Mouse (Mus musculus): ENCODE results near the gene Mob3b.
"Not testable (repeated sequence)": the region's sequence is repeated elsewhere in the genome, so short reads cannot be mapped to it uniquely, and the experiment has no call there.

The Mob3b gene

DNA sequence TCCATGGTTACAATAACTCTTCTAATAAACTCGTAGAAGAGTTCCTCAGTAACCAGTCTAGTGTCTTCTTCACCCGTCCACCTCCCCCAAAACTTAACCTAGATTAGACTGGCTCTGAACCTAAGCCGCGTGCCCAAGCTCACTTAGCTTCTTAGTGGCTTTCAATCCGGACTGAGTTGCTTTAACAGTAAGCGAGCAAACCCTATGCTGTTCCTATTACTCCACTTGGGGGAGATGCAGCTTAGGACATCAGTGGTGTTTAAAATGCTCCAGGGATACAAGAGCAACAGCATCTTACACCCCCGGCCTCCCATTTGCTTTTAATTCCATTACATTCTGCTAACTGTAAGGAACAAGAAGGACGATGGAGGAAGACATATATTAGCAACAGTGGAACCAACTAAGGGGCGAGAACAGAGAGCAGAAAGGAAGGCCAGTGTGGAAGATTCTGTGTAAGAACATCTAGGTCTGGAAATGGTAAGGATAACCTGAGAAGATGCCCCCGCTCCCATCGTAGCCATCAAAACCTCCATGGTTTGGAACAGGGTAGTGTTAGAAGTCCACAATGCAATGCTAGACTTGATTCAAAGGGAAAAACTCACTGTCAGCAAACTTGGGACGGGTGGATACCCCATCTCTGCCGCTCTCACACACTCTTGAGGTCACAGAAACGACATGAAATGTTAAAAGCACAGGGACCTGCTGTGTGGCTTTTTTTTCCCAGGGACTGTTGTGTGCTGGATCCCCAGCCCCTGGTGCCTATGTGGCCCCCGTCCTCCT is 196.3 kb downstream of the Mob3b start:
- DNase-seq = peak in 1 of 2 experiments; percentile 37

DNA sequence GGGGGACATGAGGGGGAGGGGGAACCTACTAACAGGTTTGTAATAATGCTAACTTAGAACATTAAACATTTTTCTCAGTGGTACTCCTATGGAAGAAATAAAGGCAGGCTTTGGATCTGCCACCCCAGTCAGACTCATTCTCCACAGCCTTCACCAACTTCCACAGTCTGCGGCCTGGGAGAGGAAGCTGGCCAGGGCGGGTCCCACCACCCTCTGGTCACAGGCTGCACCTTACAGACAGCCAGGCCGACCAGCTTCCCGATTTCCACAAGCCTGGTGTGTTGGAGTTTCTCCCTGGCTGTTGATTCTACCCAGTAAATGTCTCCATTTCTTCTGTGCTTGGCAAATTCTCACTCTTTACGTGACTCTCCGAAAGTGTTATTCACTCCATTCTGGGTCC is 197.8 kb downstream of the Mob3b start:
- DNase-seq = no peak

DNA sequence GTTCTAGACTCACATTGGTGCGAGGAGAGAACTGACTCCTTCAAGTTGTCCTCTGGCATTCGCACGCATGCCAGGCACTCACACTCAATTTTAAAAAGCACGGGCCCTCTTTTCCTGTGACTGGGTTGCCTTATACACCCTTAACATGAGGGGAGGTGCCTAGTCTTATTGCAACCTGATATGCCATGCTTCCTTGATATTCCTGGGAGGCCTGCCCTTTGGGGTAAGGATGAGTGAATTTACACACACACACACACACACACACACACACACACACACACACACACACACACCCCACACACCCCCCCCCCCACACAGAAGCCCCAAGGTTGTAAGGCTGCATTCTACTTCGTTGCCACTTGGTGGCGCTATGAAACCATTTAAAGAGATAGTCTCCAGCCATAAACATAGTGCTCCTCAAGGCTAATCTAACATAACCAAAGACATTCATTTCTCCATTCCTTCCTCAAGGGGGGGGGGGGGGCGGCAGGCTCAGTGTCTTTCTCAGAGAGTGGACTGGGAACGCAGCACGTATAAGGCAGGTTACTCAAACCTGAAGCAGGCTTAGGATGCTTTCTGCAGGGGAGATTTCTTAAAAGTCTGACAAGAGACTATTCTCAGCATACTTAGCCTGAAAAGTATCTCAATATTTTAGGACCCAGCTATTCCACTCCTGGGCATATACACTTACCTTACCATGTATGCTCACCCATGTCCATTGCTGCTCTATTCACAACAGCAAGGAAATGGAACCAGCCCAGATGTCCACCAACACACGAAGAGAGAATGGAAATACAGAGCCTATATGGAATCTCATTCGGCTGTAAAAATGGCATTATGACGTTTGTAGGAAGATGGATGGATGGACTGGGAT is 198.9 kb downstream of the Mob3b start:
- DNase-seq = peak; percentile 47 to 48

DNA sequence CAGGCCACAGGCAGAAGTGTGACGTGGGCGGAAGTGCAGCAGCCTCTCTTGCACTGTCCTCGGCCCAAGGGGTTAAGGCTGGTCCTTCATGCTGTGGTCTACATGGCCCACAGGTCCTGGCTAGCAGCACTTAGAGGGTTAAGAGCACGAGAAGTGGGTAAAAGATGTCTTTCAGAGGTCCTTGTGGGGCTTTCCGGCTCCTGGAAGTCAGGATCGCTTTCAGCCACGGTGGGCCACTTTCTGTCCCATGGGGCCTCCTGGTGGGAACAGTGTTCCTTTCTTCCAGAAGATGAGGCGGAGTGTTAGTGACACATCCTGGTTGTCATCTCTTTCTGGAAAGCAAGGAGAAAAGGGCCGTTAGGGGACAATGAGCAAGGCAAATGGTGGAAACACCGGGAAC is 203.6 kb downstream of the Mob3b start:
- no peak for DNase-seq

DNA sequence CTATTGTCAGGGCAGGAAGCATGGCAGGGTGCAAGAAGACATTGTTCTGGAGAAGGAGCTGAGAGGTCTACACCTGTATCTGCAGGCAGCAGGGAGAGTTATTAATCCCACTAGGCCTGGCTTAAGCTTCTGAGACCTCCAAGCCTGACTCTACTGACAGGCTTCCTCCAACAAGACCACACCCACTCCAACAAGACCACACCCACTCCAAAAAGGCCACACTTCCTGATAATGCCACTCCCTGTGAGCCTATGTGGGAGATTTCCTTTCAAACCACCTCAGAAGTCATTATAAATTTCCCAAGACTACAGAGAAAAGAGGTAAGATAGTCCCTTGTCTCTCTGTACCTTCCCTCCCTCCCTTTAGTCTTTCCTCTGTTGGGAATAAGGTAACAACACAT is 210.1 kb downstream of the Mob3b start:
- no peak for DNase-seq

DNA sequence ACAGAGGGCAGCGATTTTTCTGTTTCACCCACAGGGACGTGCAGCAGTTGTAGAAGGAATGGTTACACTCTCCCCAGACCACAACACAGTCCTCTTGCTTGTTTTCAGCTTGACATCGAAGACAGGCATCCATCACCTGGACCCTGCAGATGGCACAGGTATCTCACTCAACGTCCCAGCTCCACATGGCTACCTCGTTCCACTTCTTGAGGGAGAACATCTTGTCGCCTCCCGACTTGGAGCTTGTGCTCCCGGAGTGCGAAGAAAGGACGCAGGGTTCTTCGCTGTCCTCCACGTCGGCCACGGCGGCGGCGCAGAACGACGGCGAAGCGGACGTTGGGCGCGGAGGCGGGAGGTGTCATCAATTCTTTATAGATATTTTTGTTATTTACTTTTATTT is 216.2 kb downstream of the Mob3b start:
- DNase-seq = no peak

DNA sequence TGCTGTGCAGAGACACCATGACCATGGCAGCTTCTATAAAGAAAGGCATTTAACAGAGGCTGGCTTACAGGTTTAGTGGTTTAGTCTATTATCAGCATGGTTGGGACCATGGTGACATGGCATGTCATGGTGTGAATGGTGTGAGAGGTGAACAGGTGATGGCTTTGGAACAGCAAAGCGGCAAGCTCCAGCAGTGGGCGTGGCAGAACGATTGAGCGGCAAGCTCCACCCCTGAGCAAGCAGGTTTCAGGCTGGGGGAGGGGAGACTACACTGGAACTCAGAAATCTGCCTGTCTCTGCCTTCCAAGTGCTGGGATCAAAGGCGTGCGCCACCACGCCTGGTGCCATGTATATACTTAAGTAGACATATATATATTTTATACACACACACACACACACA is 228.9 kb downstream of the Mob3b start:
- not testable (repeated sequence) for DNase-seq

DNA sequence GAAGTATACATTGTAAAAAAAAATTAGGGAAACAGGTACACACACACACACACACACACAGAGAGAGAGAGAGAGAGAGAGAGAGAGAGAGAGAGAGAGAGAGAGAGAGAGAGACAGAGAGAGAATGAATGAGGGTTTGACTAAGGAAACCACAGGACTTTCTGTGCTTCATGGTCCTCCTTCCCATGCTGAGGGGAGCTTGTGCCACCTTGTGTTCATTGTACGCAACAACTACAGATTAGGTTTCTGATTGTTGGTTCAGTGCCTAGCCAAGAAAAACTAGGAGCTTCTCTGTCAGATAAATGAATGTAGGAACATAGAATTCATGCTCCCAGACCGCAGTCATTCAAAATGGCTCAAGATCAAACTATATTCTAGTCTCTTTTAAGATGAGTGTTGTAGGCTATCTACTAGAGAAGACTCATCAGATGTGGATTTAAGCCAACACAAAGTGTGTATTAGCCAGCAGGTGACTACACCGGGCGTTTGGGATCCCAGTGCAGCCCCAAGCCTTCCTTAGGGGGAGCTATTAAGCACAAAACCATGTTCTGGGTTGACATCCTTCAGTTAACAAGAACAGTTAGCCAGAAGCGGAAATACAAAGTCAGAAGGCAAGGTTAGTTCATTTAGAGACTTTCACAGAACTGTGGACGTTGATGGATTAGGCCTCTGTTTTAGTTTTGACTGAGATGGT is 235.0 kb downstream of the Mob3b start:
- DNase-seq = peak; percentile 37 to 48

DNA sequence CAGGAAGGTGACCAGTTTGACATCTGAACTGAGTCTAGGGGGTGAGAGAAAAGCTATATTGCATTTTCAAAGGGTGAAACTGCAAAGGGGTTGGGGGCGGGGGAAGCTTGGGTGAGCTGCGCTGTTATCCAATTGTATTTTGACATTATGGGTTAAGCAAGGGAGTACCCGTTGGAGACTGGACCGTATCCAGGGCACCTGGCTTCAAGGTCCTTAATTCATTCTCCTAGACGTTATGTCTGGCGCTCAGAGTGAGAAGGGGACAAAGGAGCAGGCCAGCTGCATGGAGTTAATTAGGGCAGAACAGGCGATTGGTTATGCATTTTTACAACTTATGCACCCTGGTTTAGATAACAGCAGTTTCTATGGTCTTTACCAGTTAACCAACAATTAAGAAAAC is 239.9 kb downstream of the Mob3b start:
- no peak for DNase-seq

DNA sequence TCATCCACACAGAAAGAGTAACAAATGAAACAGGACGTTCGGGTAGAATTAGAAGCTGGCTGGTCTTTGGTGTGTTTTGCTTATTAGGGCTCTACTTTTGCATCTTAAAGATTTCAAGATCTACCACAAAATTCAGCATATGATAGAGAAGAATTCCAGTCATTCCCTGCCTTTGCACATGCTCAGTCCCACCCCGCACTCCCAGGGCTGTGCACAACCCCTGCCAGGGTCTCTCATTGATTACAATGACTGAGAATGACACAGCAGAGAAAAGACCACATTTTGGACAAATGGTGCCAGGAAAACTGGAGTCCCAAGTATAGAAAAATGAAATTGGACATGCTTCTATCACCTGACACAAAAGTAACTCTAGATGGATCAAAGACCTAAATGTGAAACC is 245.1 kb downstream of the Mob3b start:
- no peak for DNase-seq

DNA sequence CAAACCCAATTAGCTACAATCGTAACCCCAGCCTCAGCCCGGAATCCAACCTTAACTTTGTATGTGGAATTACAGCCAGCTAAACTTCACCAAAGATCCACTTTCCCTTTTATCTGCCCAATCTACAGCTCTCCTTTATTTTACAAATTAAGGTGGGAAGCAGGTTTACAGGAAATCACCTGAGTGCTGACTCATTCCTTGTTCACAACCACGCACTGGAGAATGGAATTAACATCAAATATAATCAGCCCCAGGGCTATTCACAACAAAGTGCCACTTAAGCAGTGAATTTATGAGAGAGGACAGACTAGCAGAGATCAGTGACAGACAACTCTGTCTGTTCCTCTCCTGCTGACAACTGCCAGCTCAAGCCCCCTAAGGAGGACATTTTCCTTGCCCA is 245.9 kb downstream of the Mob3b start:
- DNase-seq = no peak

DNA sequence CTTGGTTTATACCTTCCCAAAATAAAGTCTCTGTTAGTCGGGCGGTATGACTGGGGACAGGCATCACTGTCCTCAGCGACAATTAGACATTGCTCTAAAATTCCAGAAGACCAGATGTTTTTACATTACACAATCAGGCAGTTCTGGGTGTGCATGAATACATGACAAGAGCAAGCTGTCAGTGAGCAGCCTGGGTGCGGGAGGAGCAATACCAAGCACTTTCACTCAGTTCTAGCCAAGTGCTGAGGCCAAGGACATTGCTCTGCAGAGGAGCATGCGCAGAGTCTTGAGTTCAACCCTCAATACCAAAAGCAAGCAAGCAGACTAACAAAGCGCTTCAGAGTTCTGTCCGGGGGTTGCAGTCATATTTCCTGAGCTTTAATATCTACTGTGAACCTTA is 249.2 kb downstream of the Mob3b start:
- no peak for DNase-seq

DNA sequence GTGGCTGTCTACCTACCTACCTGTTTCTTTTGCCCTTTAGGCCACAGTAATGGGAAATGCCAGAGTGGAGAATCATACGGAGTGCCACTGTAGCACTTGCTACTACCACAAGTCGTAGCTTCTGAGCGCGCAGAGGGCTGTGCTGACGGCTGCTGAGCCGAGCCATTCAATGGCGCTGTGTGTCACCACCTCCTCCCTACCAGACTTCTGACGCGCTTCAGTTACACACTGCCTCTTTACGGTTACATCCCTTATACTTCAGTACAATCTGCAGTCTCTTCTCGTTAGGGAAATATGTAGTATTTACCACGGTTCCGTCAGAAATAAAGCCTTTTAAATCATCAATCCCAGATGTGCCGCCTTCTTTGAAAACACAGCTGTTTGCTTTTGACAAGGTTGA is 250.3 kb downstream of the Mob3b start:
- DNase-seq = no peak

DNA sequence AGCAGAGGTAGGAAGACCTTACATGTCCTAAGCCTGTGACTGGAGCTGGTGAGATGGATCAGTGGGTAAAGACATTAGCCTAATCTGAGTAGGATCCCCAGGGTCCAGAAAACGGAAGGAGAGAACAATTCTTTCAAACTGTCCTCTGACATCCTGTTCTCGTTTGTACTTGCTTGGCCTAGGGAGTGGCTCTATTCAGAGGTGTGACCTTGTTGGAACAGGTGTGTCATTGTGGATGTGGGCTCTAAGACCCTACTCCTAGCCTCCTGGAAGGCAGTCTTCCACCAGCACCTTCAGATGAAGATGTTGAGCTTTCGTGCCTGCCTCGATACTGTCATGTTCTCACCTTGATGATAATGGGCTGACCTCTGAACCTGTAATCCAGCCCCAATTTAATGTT is 251.1 kb downstream of the Mob3b start:
- DNase-seq = no peak

DNA sequence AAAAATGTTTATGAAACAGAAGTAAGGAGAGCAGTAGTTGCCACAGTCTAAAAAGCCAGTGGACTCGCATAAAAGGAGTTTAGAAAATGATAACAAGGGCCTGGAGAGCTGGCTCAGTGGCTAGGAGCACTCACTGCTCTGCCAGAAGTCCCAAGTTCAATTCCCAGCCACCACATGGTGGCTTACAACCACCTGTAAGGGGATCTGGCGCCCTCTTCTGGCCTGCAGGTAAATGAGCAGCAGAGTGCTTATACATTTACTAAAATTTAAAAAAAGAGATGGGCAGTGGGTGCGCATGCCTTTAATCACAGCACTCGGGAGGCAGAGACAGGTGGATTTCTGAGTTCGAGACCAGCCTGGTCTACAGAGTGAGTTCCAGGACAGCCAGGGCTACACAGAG is 251.9 kb downstream of the Mob3b start:
- DNase-seq = no peak

DNA sequence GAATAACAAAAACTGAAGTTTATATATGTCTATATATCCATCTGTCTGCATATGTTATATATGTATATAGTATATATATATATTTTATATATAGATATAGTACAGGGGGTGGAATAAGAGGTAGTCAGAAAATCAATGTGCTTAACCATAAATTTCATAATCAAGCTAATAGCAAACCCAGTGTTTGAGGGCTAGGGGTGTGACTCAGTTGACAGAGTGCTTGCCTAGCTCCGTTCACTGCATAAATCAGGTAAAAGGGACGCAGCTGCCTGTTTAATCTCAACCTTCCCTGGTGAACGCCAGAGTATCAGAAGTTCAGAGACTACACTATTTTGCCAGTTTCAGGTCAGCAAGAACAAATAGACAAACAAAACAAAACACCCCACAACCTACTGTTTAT is 255.7 kb downstream of the Mob3b start:
- not testable (repeated sequence) for DNase-seq

DNA sequence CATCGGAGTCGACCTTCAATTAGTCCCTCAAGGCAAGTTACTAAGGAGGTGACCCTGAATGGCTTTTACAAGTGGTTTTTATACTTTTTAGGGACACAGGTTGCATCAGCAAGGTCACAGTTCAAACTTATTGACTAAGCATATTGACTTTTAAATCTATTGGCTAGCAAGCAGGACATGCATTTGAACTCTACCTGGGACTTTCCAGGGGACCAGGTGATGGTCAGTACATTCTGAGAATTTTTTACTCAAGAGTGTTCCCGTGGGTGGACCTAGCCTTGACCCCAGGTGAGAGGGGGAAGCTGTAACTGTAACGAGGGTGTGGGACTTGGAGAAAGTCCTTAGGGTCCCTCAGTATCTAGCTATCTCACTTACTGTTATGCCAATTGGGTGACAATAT is 256.1 kb downstream of the Mob3b start:
- no peak for DNase-seq

DNA sequence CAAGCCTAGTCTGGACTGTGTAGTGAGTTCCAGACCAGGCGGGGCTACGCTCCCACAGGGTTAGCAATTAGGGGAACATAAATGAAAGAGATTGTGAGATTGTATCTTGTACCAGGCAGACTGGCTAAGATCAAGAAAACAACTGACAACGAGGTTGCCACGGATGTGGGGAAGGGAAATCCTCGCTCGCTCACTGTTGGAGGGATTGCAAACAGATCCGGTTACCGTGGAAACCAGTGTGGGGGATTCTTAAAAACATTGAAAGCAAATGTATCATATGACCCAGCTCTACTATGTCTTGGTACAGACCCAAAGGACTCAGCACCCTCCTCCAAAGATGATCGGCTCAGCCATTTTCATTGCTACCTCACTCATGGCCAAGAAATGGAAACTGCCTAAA is 257.1 kb downstream of the Mob3b start:
- no peak for DNase-seq

DNA sequence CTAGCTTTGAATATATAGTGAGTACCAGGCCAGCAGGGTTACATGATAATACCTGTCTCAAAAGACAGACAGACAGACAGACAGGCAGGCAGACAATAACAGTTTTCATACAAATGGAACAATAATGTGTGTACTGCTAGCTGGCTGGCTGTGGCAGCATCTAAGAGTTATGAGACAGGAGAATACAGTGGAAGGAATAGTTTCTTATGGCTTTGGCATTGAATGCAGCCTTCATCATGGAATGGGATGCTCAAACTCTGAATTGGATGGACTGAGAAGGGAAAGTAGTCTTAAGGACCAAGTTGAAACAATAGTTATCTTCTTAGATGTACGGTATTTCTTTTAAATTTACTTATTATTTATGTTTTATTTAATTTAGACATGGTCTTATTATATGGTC is 258.0 kb downstream of the Mob3b start:
- DNase-seq = no peak
